Mouse (Mus musculus) limb, embryonic 14.5 days (tissue): ENCODE results near the gene Rsph10b. TPM values are rescaled to one million over a fixed set of nuclear protein-coding genes. Genes with fewer than 3 reads are reported as not detected.
A peak's percentile ranks its signal among the peaks of the same experiment; 100 is the strongest.

ENCODE experiments used
- ATAC-seq: fragments of 200-750 bp; cut with Nextera tagmentation; 2 replicates; pipeline ENCODE4 v1.8.0; 2017; ENCODE audit warnings: low read depth, moderate number of reproducible peaks, moderate TSS enrichment; ENCODE audit not compliant: low FRiP score
- DNase-seq: peaks from one replicate; pipeline ENCODE4 v3.0.0-alpha.2; 2015; ENCODE audit warnings: low spot score
- H3K27ac ChIP-seq: fragments of 300-500 bp; sonication (generic); replicated peaks from 2 replicates; pipeline ENCODE4 v1.5.1; 2014; ENCODE audit warnings: low read depth, mild to moderate bottlenecking, low read length, moderate library complexity, mixed read lengths
- H3K27me3 ChIP-seq: fragments of 300-500 bp; sonication (generic); 2 replicates; pipeline ENCODE4 v1.6.1; 2014; ENCODE audit warnings: low read length, mixed read lengths; ENCODE audit not compliant: control insufficient read depth, insufficient read depth
- H3K36me3 ChIP-seq: fragments of 300-500 bp; sonication (generic); 2 replicates; pipeline ENCODE4 v1.6.1; 2014; ENCODE audit warnings: mild to moderate bottlenecking, low read length, moderate library complexity, mixed read lengths; ENCODE audit not compliant: control insufficient read depth, insufficient read depth
- H3K4me1 ChIP-seq: fragments of 300-500 bp; sonication (generic); 2 replicates; pipeline ENCODE4 v1.6.1; 2014; ENCODE audit warnings: antibody characterized with exemption, low read length, mixed read lengths; ENCODE audit not compliant: control insufficient read depth, insufficient read depth
- H3K4me2 ChIP-seq: fragments of 300-500 bp; sonication (generic); replicated peaks from 2 replicates; pipeline ENCODE4 v1.6.1; 2014; ENCODE audit warnings: low read depth, mild to moderate bottlenecking, low read length, moderate library complexity; ENCODE audit not compliant: severe bottlenecking
- H3K4me3 ChIP-seq: fragments of 300-500 bp; sonication (generic); replicated peaks from 2 replicates; pipeline ENCODE4 v1.5.1; 2014; ENCODE audit warnings: low read length
- H3K9ac ChIP-seq: fragments of 300-500 bp; sonication (generic); 2 replicates; pipeline ENCODE4 v1.6.1; 2014; ENCODE audit warnings: mild to moderate bottlenecking, low read depth, low read length, moderate library complexity; ENCODE audit not compliant: severe bottlenecking
- H3K9me3 ChIP-seq: fragments of 300-500 bp; sonication (generic); 2 replicates; pipeline ENCODE4 v1.6.1; 2016; ENCODE audit warnings: low read length; ENCODE audit not compliant: control insufficient read depth
- POLR2A ChIP-seq: fragments of 200-500 bp; IDR thresholded peaks from 2 replicates; pipeline ENCODE4 v1.8.0; 2012; ENCODE audit warnings: inconsistent platforms, mild to moderate bottlenecking, moderate library complexity, borderline replicate concordance; ENCODE audit not compliant: insufficient read depth, insufficient read length; ENCODE audit errors: extremely low read depth
- WGBS: fragments of 180-500 bp; shearing (Covaris S2); extraction: QIAGEN DNeasy Blood & Tissue Kit; methylation state at CpG from one replicate; pipeline ENCODE4 v1.1.7; 2014; 5-methylcytosine and 5-hydroxymethylcytosine counted together
- polyA plus RNA-seq, 2 experiments: library from polyadenylated mRNA; depleted of rRNA in 1 of 2; stranded (reverse) in 1 of 2; unstranded in 1 of 2; fragments of >200 nt; fragmentation: Nextera tagmentation in 1 of 2; extraction: Ambion mirVana in 1 of 2; gene quantifications; 2 replicates each; pipeline versions ENCODE4 v1.2.1 to v1.2.3; 2012 to 2014

Rsph10b gene
- polyA plus RNA-seq, 2 experiments, result 2.8 to 4.4 TPM

DNA sequence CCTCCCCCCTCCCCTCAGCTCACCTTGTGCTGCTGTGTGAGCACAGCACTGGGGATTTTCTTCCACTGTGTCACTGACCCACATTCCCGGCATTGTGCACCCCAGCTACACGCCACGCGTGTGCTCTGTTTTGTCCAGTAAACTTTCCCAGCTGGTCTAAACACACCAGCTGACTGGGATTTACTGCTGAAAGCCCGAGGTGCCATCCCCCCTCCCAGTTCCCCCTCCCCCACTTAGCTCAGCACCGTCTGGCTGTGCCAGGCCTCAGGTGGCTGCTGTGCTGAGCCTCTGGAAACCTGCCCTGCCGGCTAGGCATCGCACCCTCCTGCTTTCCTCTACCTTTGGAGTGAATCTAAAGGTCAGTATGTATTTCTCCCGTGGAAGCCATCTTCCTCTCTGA is 48.0 kb downstream of the Rsph10b start:
- 8% methylated on average over 9 of the region's 9 CpGs for WGBS
- H3K4me3 ChIP-seq, result no peak overlapping the region
- no peaks in the 10 kb centered on the region for H3K4me1 ChIP-seq
- no peaks in the 10 kb centered on the region for H3K9me3 ChIP-seq
- H3K27ac ChIP-seq, result no peak overlapping the region
- ATAC-seq, result no peak
- no peaks in the 10 kb centered on the region for H3K27me3 ChIP-seq
- peaks cover 17% of the 10 kb centered on the region; the same call in 1 of the 2 replicates for H3K36me3 ChIP-seq
- no peak overlapping the region for H3K9ac ChIP-seq
- no peak for DNase-seq
- no peak for TF ChIP-seq POLR2A
- 0 out of 2 replicates have a peak overlapping the region, but pooled peaks have one; percentile 23 for H3K4me2 ChIP-seq

DNA sequence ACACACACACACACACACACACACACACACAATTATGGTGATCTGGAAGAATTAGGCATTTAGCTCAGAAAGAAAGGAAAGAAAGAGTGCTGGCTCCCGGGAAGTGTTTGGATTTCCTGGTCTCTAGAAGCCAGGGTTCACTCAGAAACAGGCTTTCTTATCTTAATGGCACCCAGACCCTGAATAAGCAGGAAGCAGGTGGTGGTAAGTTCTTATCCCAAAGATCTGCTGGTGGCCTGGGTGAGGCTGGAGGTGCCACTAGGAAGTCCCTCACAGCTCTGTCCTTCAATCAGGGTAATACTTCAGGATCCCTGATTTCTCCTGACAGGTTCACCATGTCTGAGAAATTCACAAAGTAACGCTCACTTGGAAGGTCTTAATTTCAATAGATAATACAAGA is 49.5 kb downstream of the Rsph10b start:
- no peak overlapping the region for H3K4me3 ChIP-seq
- no peak for TF ChIP-seq POLR2A

DNA sequence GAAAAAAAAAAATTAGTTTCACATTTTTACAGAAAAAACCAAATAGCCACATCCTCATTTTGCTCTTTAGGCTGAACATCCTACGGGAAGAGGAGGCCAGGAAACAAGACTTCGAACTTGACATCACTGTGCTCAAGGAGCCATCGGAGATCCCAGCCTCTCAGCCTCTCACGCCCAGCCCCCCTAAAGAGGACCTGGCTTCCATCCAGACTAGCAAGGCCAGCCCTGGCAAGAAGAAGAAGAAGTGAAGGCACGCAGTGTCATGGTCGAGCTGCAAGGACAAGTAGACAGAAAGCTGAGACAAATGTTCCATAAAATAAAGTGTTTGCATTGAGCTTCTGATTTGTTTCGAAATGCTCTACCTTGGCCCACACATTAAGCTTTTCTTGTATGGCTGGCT is 52.5 kb downstream of the Rsph10b start:
- no peaks in the 10 kb centered on the region for H3K9me3 ChIP-seq
- 88% methylated on average over 7 of the region's 7 CpGs for WGBS
- H3K4me1 ChIP-seq, result no peaks in the 10 kb centered on the region
- TF ChIP-seq POLR2A, result no peak
- peaks cover 55% of the 10 kb centered on the region for H3K36me3 ChIP-seq
- no peaks in the 10 kb centered on the region for H3K27me3 ChIP-seq
- no peak for ATAC-seq
- no peak overlapping the region for H3K4me3 ChIP-seq
- no peak for DNase-seq
- no peak overlapping the region for H3K4me2 ChIP-seq
- no peak overlapping the region for H3K27ac ChIP-seq
- no peak overlapping the region for H3K9ac ChIP-seq

More for the DNA sequence above, 49.5 kb downstream of the Rsph10b start:
- Histone ChIP-seq H3K36me3 (peaks cover 26% of the 10 kb centered on the region), H3K27me3 (no peaks in the 10 kb centered on the region), H3K4me1 (no peaks in the 10 kb centered on the region), H3K4me2 (no peak overlapping the region), H3K9me3 (no peaks in the 10 kb centered on the region), H3K9ac (no peak overlapping the region), H3K27ac (no peak overlapping the region)
- DNase-seq, result no peak
- no peak for ATAC-seq
- WGBS, result 69% methylated on average over 2 of the region's 2 CpGs

DNA sequence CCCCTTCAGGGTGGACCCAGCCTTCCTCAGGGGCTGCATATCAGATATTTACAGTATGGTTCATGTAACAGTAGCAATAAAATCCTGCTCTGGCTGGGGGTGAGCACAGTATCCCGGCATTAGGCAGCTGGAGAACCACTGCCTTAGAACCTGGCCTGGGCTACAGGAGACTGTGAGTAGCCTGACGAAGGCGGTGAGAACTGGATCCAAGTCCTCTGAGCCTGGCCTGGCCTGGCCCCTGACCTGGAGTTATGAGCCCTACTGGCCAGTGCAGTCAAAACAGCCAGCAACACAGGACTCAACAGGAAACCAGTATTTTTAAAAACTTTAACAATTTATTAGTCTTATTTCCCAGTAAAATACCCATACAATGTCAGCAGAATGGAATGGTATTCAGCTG is 54.8 kb downstream of the Rsph10b start:
- H3K27ac ChIP-seq, result no peak overlapping the region
- no peaks in the 10 kb centered on the region for H3K4me1 ChIP-seq
- H3K9ac ChIP-seq, result no peak overlapping the region
- no peak for TF ChIP-seq POLR2A
- no peak overlapping the region for H3K4me2 ChIP-seq
- peaks cover 76% of the 10 kb centered on the region for H3K36me3 ChIP-seq
- DNase-seq (no peak), ATAC-seq (no peak)
- H3K4me3 ChIP-seq, result no peak overlapping the region
- no peaks in the 10 kb centered on the region for H3K27me3 ChIP-seq
- WGBS, result 97% methylated on average over 3 of the region's 3 CpGs
- no peaks in the 10 kb centered on the region for H3K9me3 ChIP-seq

DNA sequence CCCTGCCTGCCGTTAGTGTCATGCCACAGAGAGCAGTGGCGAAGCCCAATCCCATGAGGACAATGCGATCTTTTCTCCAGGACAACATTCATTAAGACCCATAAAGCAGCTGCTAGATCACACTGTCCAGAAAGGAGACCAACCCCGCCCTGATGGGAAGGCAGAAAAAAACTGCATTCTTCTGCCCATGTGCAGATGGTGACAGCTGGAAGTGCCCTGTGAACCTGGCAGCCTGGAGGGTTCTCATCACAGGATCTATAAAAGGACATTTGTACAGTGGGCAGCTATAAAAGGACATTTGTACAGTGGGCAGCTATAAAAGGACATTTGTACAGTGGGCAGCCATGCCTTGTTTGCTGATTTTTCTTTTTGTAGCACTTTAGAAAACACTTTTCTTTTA is 56.2 kb downstream of the Rsph10b start:
- Histone ChIP-seq H3K4me3 (no peak overlapping the region), H3K27ac (no peak overlapping the region), H3K9ac (no peak overlapping the region), H3K4me1 (no peaks in the 10 kb centered on the region), H3K27me3 (no peaks in the 10 kb centered on the region), H3K9me3 (no peaks in the 10 kb centered on the region), H3K36me3 (peaks cover 85% of the 10 kb centered on the region), H3K4me2 (no peak overlapping the region)
- 92% methylated on average over 4 of the region's 4 CpGs for WGBS
- no peak for TF ChIP-seq POLR2A
- peak; percentile 36 for DNase-seq
- peak; percentile 37 for ATAC-seq

DNA sequence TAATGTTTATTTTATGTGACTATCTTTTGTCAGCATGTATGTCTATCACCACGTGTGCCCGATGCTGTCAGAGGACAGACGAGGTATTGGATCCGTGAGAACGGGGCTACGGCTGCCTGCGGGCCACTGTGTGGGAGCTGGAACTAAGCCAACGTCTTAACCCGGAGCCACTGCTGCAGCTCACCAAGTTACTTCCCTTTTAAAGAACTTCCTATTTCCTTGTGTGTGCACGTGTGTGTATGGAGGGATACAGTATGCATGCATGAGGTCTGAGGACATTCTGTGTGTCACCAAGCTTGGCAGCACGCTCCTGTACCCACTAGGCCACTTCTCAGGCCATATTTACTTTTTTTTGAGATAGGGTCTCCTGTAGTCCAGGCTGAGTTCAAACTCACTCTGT is 57.3 kb downstream of the Rsph10b start:
- 89% methylated on average over 11 of the region's 11 CpGs for WGBS
- DNase-seq (no peak), ATAC-seq (no peak)
- Histone ChIP-seq H3K9me3 (no peaks in the 10 kb centered on the region), H3K4me2 (no peak overlapping the region), H3K4me3 (no peak overlapping the region), H3K27ac (no peak overlapping the region), H3K36me3 (peaks cover 83% of the 10 kb centered on the region), H3K9ac (no peak overlapping the region), H3K27me3 (no peaks in the 10 kb centered on the region), H3K4me1 (no peaks in the 10 kb centered on the region)
- no peak for TF ChIP-seq POLR2A
